In the genomic region with DNA sequence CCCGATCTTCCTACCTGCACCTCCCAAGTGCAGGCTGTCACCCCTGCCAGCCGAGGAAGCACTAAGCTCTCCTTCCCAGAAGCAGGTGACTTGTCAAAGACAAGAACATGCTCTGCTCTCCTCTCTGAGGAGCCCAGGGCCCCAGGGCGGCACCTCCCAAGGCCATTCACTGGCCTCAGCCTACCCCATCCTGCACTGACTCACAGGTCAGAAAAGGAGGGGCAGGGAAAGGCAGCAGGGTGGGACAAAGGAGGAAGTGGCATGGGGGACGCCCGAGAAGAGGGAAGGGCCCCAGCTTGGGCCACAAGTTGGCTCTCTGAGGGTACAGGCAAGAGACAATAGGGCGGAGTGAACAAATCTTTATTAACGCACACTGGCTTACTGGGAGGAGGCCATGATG, we compare ENCODE assay signal across 11 mouse cellular contexts. TPM values are rescaled to one million over a fixed set of nuclear protein-coding genes. Genes with fewer than 3 reads are reported as not detected.
DNase-seq lines count a peak whose midpoint lies in the region; ATAC-seq and TF ChIP-seq lines count a peak whose summit lies in the region.
"Had no signal": no experiment of that assay in that cellular context is flagged by ENCODE, and none has a peak within 500 bp of the region (broad histone marks: within the 10 kb centered on the region; RNA-seq: fewer than 3 reads in every experiment).

No protein-coding gene starts in this region.

- H3K4me1 ChIP-seq in heart, embryonic 15.5 days (replicated peaks): peaks cover 29% of the 10 kb centered on the region
- peaks cover 18% of the 10 kb centered on the region for H3K4me1 ChIP-seq in heart, embryonic 10.5 days
- H3K4me1 ChIP-seq in midbrain, embryonic 16.5 days (ENCODE audit: control insufficient read depth, insufficient read depth, low read length): no peaks in the 10 kb centered on the region
- H3K4me1 ChIP-seq in midbrain, embryonic 10.5 days: no peaks in the 10 kb centered on the region
- 0 out of 2 replicates have a peak, but pooled peaks cover 6% of the 10 kb centered on the region for H3K4me1 ChIP-seq in intestine, postnatal 0 days (replicated peaks; ENCODE audit: control insufficient read depth, insufficient read depth, low read length)
- H3K4me1 ChIP-seq: midbrain, embryonic 13.5 days had no signal

- no peaks in the 10 kb centered on the region for H3K9me3 ChIP-seq in heart, embryonic 15.5 days (replicated peaks)
- H3K9me3 ChIP-seq in heart, embryonic 10.5 days: no peaks in the 10 kb centered on the region
- H3K9me3 ChIP-seq in midbrain, embryonic 16.5 days (replicated peaks; ENCODE audit: control insufficient read depth, low read length, poor library complexity, severe bottlenecking): no peaks in the 10 kb centered on the region
- no peaks in the 10 kb centered on the region for H3K9me3 ChIP-seq in midbrain, embryonic 10.5 days (replicated peaks)
- H3K9me3 ChIP-seq in intestine, postnatal 0 days (ENCODE audit: control insufficient read depth): no peaks in the 10 kb centered on the region
- H3K9me3 ChIP-seq: midbrain, embryonic 13.5 days had no signal

- no peak for TF ChIP-seq CTCF in intestine, postnatal 0 days (IDR thresholded peaks at IDR 0.05; ENCODE audit: low read depth)

- peak overlapping the region; percentile 81 for H3K27ac ChIP-seq in heart, embryonic 15.5 days
- H3K27ac ChIP-seq in heart, embryonic 10.5 days: no peak overlapping the region
- H3K27ac ChIP-seq in midbrain, embryonic 16.5 days (ENCODE audit: low read length): no peak overlapping the region
- H3K27ac ChIP-seq in midbrain, embryonic 10.5 days (replicated peaks): no peak overlapping the region
- H3K27ac ChIP-seq in intestine, postnatal 0 days (ENCODE audit: low read depth, low read length): peak overlapping the region; percentile 95
- H3K27ac ChIP-seq: midbrain, embryonic 13.5 days had no signal

- peaks cover 14% of the 10 kb centered on the region for H3K36me3 ChIP-seq in heart, embryonic 15.5 days
- H3K36me3 ChIP-seq in heart, embryonic 10.5 days: peaks cover 57% of the 10 kb centered on the region
- H3K36me3 ChIP-seq in midbrain, embryonic 16.5 days (ENCODE audit: control insufficient read depth, insufficient read depth, low read length): peaks cover 8% of the 10 kb centered on the region
- H3K36me3 ChIP-seq in midbrain, embryonic 10.5 days: peaks cover 70% of the 10 kb centered on the region
- H3K36me3 ChIP-seq in intestine, postnatal 0 days (ENCODE audit: control insufficient read depth, insufficient read depth): peaks cover 25% of the 10 kb centered on the region; the same call in 1 of the 2 replicates

- no peak for ATAC-seq in heart, embryonic 15.5 days (replicated peaks; ENCODE audit: insufficient number of reproducible peaks, insufficient read depth, low FRiP score, low read depth)
- 0 out of 2 replicates have a peak, but pooled peaks have one; percentile 39 for ATAC-seq in midbrain, embryonic 16.5 days
- peak; percentile 53 for ATAC-seq in intestine, postnatal 0 days
- ATAC-seq: forebrain, postnatal 0 days; midbrain, embryonic 13.5 days had no signal

- no peak overlapping the region for H3K4me2 ChIP-seq in heart, embryonic 15.5 days
- no peak overlapping the region for H3K4me2 ChIP-seq in midbrain, embryonic 16.5 days (ENCODE audit: low read length)
- peak overlapping the region; percentile 52 for H3K4me2 ChIP-seq in intestine, postnatal 0 days (replicated peaks; ENCODE audit: low read depth)
- H3K4me2 ChIP-seq: midbrain, embryonic 13.5 days had no signal

- WGBS in heart, embryonic 15.5 days: 82% methylated on average over 7 of the region's 7 CpGs
- whole genome bisulfite sequencing in heart, embryonic 10.5 days: 83% methylated on average over 7 of the region's 7 CpGs
- WGBS in midbrain, embryonic 16.5 days: 90% methylated on average over 7 of the region's 7 CpGs
- 87% methylated on average over 7 of the region's 7 CpGs for WGBS in midbrain, embryonic 10.5 days
- WGBS in intestine, postnatal 0 days: 41% methylated on average over 7 of the region's 7 CpGs

- DNase-seq in heart, embryonic 10.5 days (ENCODE audit: low spot score): no peak
- no peak for DNase-seq in midbrain, embryonic 10.5 days (ENCODE audit: low spot score)
- no peak for DNase-seq in urinary bladder, adult 2 months (ENCODE audit: low spot score)
- no peak for DNase-seq in frontal cortex, postnatal 14 days (ENCODE audit: low spot score in 2 of 2)
- DNase-seq: cerebellum, postnatal 14 days; forebrain, postnatal 0 days; liver, postnatal 0 days had no signal

- H3K27me3 ChIP-seq in heart, embryonic 15.5 days: no peaks in the 10 kb centered on the region
- H3K27me3 ChIP-seq in heart, embryonic 10.5 days (ENCODE audit: insufficient read depth, poor library complexity, severe bottlenecking): no peaks in the 10 kb centered on the region
- no peaks in the 10 kb centered on the region for H3K27me3 ChIP-seq in midbrain, embryonic 16.5 days (ENCODE audit: control insufficient read depth, insufficient read depth, low read depth, low read length)
- H3K27me3 ChIP-seq in midbrain, embryonic 10.5 days (ENCODE audit: low read depth, poor library complexity, severe bottlenecking): no peaks in the 10 kb centered on the region
- no peaks in the 10 kb centered on the region for H3K27me3 ChIP-seq in intestine, postnatal 0 days (replicated peaks; ENCODE audit: control insufficient read depth, insufficient read depth, low read length)
- H3K27me3 ChIP-seq: midbrain, embryonic 13.5 days had no signal

- H3K9ac ChIP-seq in heart, embryonic 15.5 days: no peak overlapping the region
- no peak overlapping the region for H3K9ac ChIP-seq in midbrain, embryonic 16.5 days (ENCODE audit: low read depth, low read length)
- H3K9ac ChIP-seq in intestine, postnatal 0 days (ENCODE audit: low read depth, low read length): peak overlapping the region; percentile 40
- H3K9ac ChIP-seq: forebrain, postnatal 0 days; liver, postnatal 0 days; midbrain, embryonic 13.5 days had no signal

- no peak overlapping the region for H3K4me3 ChIP-seq in heart, embryonic 15.5 days
- no peak overlapping the region for H3K4me3 ChIP-seq in heart, embryonic 10.5 days
- H3K4me3 ChIP-seq in midbrain, embryonic 16.5 days (ENCODE audit: low read depth, low read length): no peak overlapping the region
- no peak overlapping the region for H3K4me3 ChIP-seq in midbrain, embryonic 10.5 days
- H3K4me3 ChIP-seq in intestine, postnatal 0 days (ENCODE audit: low read depth, low read length): no peak overlapping the region
- H3K4me3 ChIP-seq: midbrain, embryonic 13.5 days had no signal

RNA-seq across cellular contexts. Expression of a gene that starts 8.9 kb away (rescaled TPM):
- polyA plus RNA-seq in heart, embryonic 15.5 days (2015; fragmentation: Nextera tagmentation; extraction: Ambion mirVana): 236 and 281 TPM in 2 replicates
- 319 and 371 TPM in 2 replicates for polyA plus RNA-seq in heart, embryonic 10.5 days (2016; fragmentation: Nextera tagmentation; extraction: Ambion mirVana)
- 132 and 133 TPM in 2 replicates for polyA plus RNA-seq in midbrain, embryonic 16.5 days (2015; fragmentation: Nextera tagmentation; extraction: Ambion mirVana)
- 236 and 239 TPM in 2 replicates for polyA plus RNA-seq in midbrain, embryonic 10.5 days (2016; fragmentation: Nextera tagmentation; extraction: Ambion mirVana)
- 293 and 319 TPM in 2 replicates for polyA plus RNA-seq in intestine, postnatal 0 days (2015; fragmentation: Nextera tagmentation; extraction: Ambion mirVana)
- 285 and 345 TPM in 2 replicates for polyA plus RNA-seq in urinary bladder, adult 2 months (2012; rRNA removed)

RNA-seq across cellular contexts. Expression of a gene that starts 10.6 kb away (rescaled TPM):
- 239 and 261 TPM in 2 replicates for polyA plus RNA-seq in heart, embryonic 15.5 days (2015; fragmentation: Nextera tagmentation; extraction: Ambion mirVana)
- 289 and 329 TPM in 2 replicates for polyA plus RNA-seq in heart, embryonic 10.5 days (2016; fragmentation: Nextera tagmentation; extraction: Ambion mirVana)
- polyA plus RNA-seq in midbrain, embryonic 16.5 days (2015; fragmentation: Nextera tagmentation; extraction: Ambion mirVana): 279 TPM in 2 replicates
- 402 and 429 TPM in 2 replicates for polyA plus RNA-seq in midbrain, embryonic 10.5 days (2016; fragmentation: Nextera tagmentation; extraction: Ambion mirVana)
- 282 and 286 TPM in 2 replicates for polyA plus RNA-seq in intestine, postnatal 0 days (2015; fragmentation: Nextera tagmentation; extraction: Ambion mirVana)
- 368 and 380 TPM in 2 replicates for polyA plus RNA-seq in urinary bladder, adult 2 months (2012; rRNA removed)

RNA-seq across cellular contexts. Expression of a gene that starts 10.8 kb away (rescaled TPM):
- polyA plus RNA-seq in heart, embryonic 15.5 days (2015; fragmentation: Nextera tagmentation; extraction: Ambion mirVana): 2.8 and 7.6 TPM in 2 replicates
- polyA plus RNA-seq in heart, embryonic 10.5 days (2016; fragmentation: Nextera tagmentation; extraction: Ambion mirVana): 9.9 and 14.3 TPM in 2 replicates
- 11.8 and 13.2 TPM in 2 replicates for polyA plus RNA-seq in midbrain, embryonic 16.5 days (2015; fragmentation: Nextera tagmentation; extraction: Ambion mirVana)
- 7.9 and 11.4 TPM in 2 replicates for polyA plus RNA-seq in midbrain, embryonic 10.5 days (2016; fragmentation: Nextera tagmentation; extraction: Ambion mirVana)
- polyA plus RNA-seq in intestine, postnatal 0 days (2015; fragmentation: Nextera tagmentation; extraction: Ambion mirVana): 1.5 and 1.6 TPM in 2 replicates
- 3.6 and 3.8 TPM in 2 replicates for polyA plus RNA-seq in urinary bladder, adult 2 months (2012; rRNA removed)

Comparison
In these comparisons a context has a peak if more than half of its experiments do, and no peak if none do; other contexts are left out.
1. H3K27ac ChIP-seq: peak in heart, embryonic 15.5 days (single experiment) and intestine, postnatal 0 days (single experiment); none in heart, embryonic 10.5 days (single experiment), midbrain, embryonic 16.5 days (single experiment) and midbrain, embryonic 10.5 days (single experiment).